Mouse (Mus musculus): ENCODE measurements at regions not wholly inside any gene's neighbourhood (a gene's known extent, or its start where the extent isn't known, plus 50 kb on each side); places are given as distances from the start of the nearest gene placed in this dataset.
A peak's percentile ranks its signal among the peaks of the same experiment; 100 is the strongest.

GRCm38 (mm10) chr11:112976914-112977785 is 195.1 kb downstream of the Sox9 start:
- Histone ChIP-seq H3K36me3 (ENCODE audit: control insufficient read depth, insufficient read depth, low read length) (no peaks in the 10 kb centered on the region), H3K27me3 (ENCODE audit: control insufficient read depth, insufficient read depth, low read length) (0 out of 2 replicates have a peak, but pooled peaks cover 2% of the 10 kb centered on the region), H3K9ac (ENCODE audit: low read depth, low read length) (no peak overlapping the region), H3K4me3 (ENCODE audit: insufficient read depth, low read depth, low read length) (no peak overlapping the region), H3K4me1 (ENCODE audit: control insufficient read depth, insufficient read depth, low read length) (no peaks in the 10 kb centered on the region), H3K79me2 (ENCODE audit: control insufficient read depth, insufficient read depth, low read length) (no peaks in the 10 kb centered on the region), H3K27ac (replicated peaks; ENCODE audit: insufficient read depth, low read depth, low read length) (no peak overlapping the region)
- TF ChIP-seq POLR2A (IDR thresholded peaks at IDR 0.05; ENCODE audit: extremely low read depth, insufficient read depth, low read length), result no peak
- TF ChIP-seq CTCF (IDR thresholded peaks at IDR 0.05; ENCODE audit: low read depth, low read length), result no peak
- WGBS, result 60% methylated on average over 12 of the region's 12 CpGs
- no peak for DNase-seq (ENCODE audit: extremely low read depth, low read depth, low spot score)

GRCm38 (mm10) chr11:112978884-112979283 is 196.9 kb downstream of the Sox9 start:
- TF ChIP-seq POLR2A (IDR thresholded peaks at IDR 0.05; ENCODE audit: extremely low read depth, insufficient read depth, low read length) (no peak), CTCF (IDR thresholded peaks at IDR 0.05; ENCODE audit: low read depth, low read length) (no peak)
- Histone ChIP-seq H3K4me3 (ENCODE audit: insufficient read depth, low read depth, low read length) (no peak overlapping the region), H3K27ac (replicated peaks; ENCODE audit: insufficient read depth, low read depth, low read length) (no peak overlapping the region), H3K27me3 (ENCODE audit: control insufficient read depth, insufficient read depth, low read length) (0 out of 2 replicates have a peak, but pooled peaks cover 1% of the 10 kb centered on the region), H3K9ac (ENCODE audit: low read depth, low read length) (no peak overlapping the region), H3K4me1 (ENCODE audit: control insufficient read depth, insufficient read depth, low read length) (no peaks in the 10 kb centered on the region), H3K79me2 (ENCODE audit: control insufficient read depth, insufficient read depth, low read length) (no peaks in the 10 kb centered on the region), H3K36me3 (ENCODE audit: control insufficient read depth, insufficient read depth, low read length) (no peaks in the 10 kb centered on the region)
- peak; percentile 14 for DNase-seq (ENCODE audit: extremely low read depth, low read depth, low spot score)
- WGBS, result 58% methylated on average over 6 of the region's 6 CpGs

GRCm38 (mm10) chr11:112979413-112979812 is 197.4 kb downstream of the Sox9 start:
- Histone ChIP-seq H3K27me3 (ENCODE audit: control insufficient read depth, insufficient read depth, low read length) (no peaks in the 10 kb centered on the region), H3K27ac (replicated peaks; ENCODE audit: insufficient read depth, low read depth, low read length) (no peak overlapping the region), H3K9ac (ENCODE audit: low read depth, low read length) (no peak overlapping the region), H3K4me3 (ENCODE audit: insufficient read depth, low read depth, low read length) (no peak overlapping the region), H3K79me2 (ENCODE audit: control insufficient read depth, insufficient read depth, low read length) (no peaks in the 10 kb centered on the region), H3K36me3 (ENCODE audit: control insufficient read depth, insufficient read depth, low read length) (no peaks in the 10 kb centered on the region), H3K4me1 (ENCODE audit: control insufficient read depth, insufficient read depth, low read length) (no peaks in the 10 kb centered on the region)
- WGBS, result 87% methylated on average over 10 of the region's 10 CpGs
- no peak for DNase-seq (ENCODE audit: extremely low read depth, low read depth, low spot score)
- no peak for TF ChIP-seq CTCF (IDR thresholded peaks at IDR 0.05; ENCODE audit: low read depth, low read length)
- no peak for TF ChIP-seq POLR2A (IDR thresholded peaks at IDR 0.05; ENCODE audit: extremely low read depth, insufficient read depth, low read length)

GRCm38 (mm10) chr11:112982165-112982801 is 200.3 kb downstream of the Sox9 start:
- DNase-seq (ENCODE audit: extremely low read depth, low read depth, low spot score), result no peak
- no peak for TF ChIP-seq POLR2A (IDR thresholded peaks at IDR 0.05; ENCODE audit: extremely low read depth, insufficient read depth, low read length)
- H3K9ac ChIP-seq (ENCODE audit: low read depth, low read length), result no peak overlapping the region
- no peak overlapping the region for H3K4me3 ChIP-seq (ENCODE audit: insufficient read depth, low read depth, low read length)
- H3K27me3 ChIP-seq (ENCODE audit: control insufficient read depth, insufficient read depth, low read length), result no peaks in the 10 kb centered on the region
- H3K79me2 ChIP-seq (ENCODE audit: control insufficient read depth, insufficient read depth, low read length), result no peaks in the 10 kb centered on the region
- WGBS, result 87% methylated on average over 11 of the region's 11 CpGs
- no peak overlapping the region for H3K27ac ChIP-seq (replicated peaks; ENCODE audit: insufficient read depth, low read depth, low read length)
- H3K36me3 ChIP-seq (ENCODE audit: control insufficient read depth, insufficient read depth, low read length), result no peaks in the 10 kb centered on the region
- H3K4me1 ChIP-seq (ENCODE audit: control insufficient read depth, insufficient read depth, low read length), result 0 out of 2 replicates have a peak, but pooled peaks cover 1% of the 10 kb centered on the region

- H3K79me2 ChIP-seq (ENCODE audit: control insufficient read depth, insufficient read depth, low read length), result no peaks in the 10 kb centered on the region
- DNase-seq (ENCODE audit: extremely low read depth, low read depth, low spot score), result no peak
Observed at GRCm38 (mm10) chr11:112982802-112983591, 201.0 kb downstream of the Sox9 start.

More at GRCm38 (mm10) chr11:112982802-112983591, 201.0 kb downstream of the Sox9 start:
- Histone ChIP-seq H3K27me3 (ENCODE audit: control insufficient read depth, insufficient read depth, low read length) (no peaks in the 10 kb centered on the region), H3K9ac (ENCODE audit: low read depth, low read length) (no peak overlapping the region), H3K27ac (replicated peaks; ENCODE audit: insufficient read depth, low read depth, low read length) (no peak overlapping the region), H3K4me3 (ENCODE audit: insufficient read depth, low read depth, low read length) (no peak overlapping the region), H3K36me3 (ENCODE audit: control insufficient read depth, insufficient read depth, low read length) (no peaks in the 10 kb centered on the region), H3K4me1 (ENCODE audit: control insufficient read depth, insufficient read depth, low read length) (0 out of 2 replicates have a peak, but pooled peaks cover 1% of the 10 kb centered on the region)
- TF ChIP-seq POLR2A (IDR thresholded peaks at IDR 0.05; ENCODE audit: extremely low read depth, insufficient read depth, low read length) (no peak), CTCF (IDR thresholded peaks at IDR 0.05; ENCODE audit: low read depth, low read length) (no peak)
- WGBS, result 92% methylated on average over 9 of the region's 9 CpGs
